Mouse (Mus musculus) CH12.LX (cell line): ENCODE data around the gene Krit1.

ENCODE experiments used
- CHD1 ChIP-seq: IDR thresholded peaks from 2 replicates; pipeline ENCODE4 v1.6.1; 2012; ENCODE audit warnings: low read depth, low read length, improper control_type of control experiment, inconsistent platforms
- CTCF ChIP-seq, 2 experiments: IDR thresholded peaks in 1 of 2; conservative IDR thresholded peaks in 1 of 2; 2 replicates each; pipeline ENCODE4 v1.5.1; 2011 to 2012; ENCODE audit warnings: low read depth in 2 of 2, low read length in 2 of 2, improper control_type of control experiment in 1 of 2, inconsistent platforms in 1 of 2, mild to moderate bottlenecking in 1 of 2, moderate library complexity in 1 of 2
- ELF1 ChIP-seq: IDR thresholded peaks from 2 replicates; pipeline ENCODE4 v1.6.1; 2014; ENCODE audit warnings: low read depth, mild to moderate bottlenecking, inconsistent platforms, low read length, improper control_type of control experiment
- GABPA ChIP-seq: IDR thresholded peaks from 2 replicates; pipeline ENCODE4 v1.6.1; 2012; ENCODE audit warnings: low read depth, low read length, improper control_type of control experiment, inconsistent platforms; ENCODE audit not compliant: insufficient replicate concordance
- HCFC1 ChIP-seq: IDR thresholded peaks from 2 replicates; pipeline ENCODE4 v1.6.1; 2012; ENCODE audit warnings: low read depth, mild to moderate bottlenecking, inconsistent platforms, low read length, improper control_type of control experiment
- KAT2A ChIP-seq: IDR thresholded peaks from 2 replicates; pipeline ENCODE4 v1.6.1; 2012; ENCODE audit warnings: low read length, improper control_type of control experiment, inconsistent platforms; ENCODE audit not compliant: insufficient replicate concordance
- MAZ ChIP-seq: IDR thresholded peaks from 2 replicates; pipeline ENCODE4 v1.6.1; 2012; ENCODE audit warnings: low read depth, mild to moderate bottlenecking, inconsistent platforms, low read length, improper control_type of control experiment, moderate library complexity
- POLR2A ChIP-seq: IDR thresholded peaks from 2 replicates; pipeline ENCODE4 v1.6.1; 2011; ENCODE audit warnings: low read depth, mild to moderate bottlenecking, improper control_type of control experiment, low read length

- TF ChIP-seq POLR2A = no peak
- TF ChIP-seq ELF1 = no peak
- no peak for TF ChIP-seq KAT2A
- no peak for TF ChIP-seq MAZ
- TF ChIP-seq HCFC1 = no peak
- no peak for TF ChIP-seq CHD1
- TF ChIP-seq CTCF (conservative IDR thresholded peaks at IDR 0.05 in 1 of 2, IDR thresholded peaks at IDR 0.05 in 1 of 2; ENCODE audit: low read depth in 2 of 2, low read length in 2 of 2) = no peak
- no peak for TF ChIP-seq GABPA
Observed at GRCm38 (mm10) chr5:3834107-3834506, 31.1 kb downstream of the Krit1 start.
